Mouse (Mus musculus) midbrain, embryonic 14.5 days (tissue): ENCODE data around the gene Gm10181. TPM values are rescaled to one million over a fixed set of nuclear protein-coding genes. Genes with fewer than 3 reads are reported as not detected.

Source experiments
- ATAC-seq: fragments of 200-750 bp; cut with Nextera tagmentation; 2 replicates; pipeline ENCODE4 v1.8.0; 2017; ENCODE audit warnings: moderate number of reproducible peaks, moderate library complexity; ENCODE audit not compliant: low FRiP score, low TSS enrichment
- DNase-seq: peaks from one replicate; pipeline ENCODE4 v3.0.0-alpha.2; 2015
- H3K27ac ChIP-seq: fragments of 300-500 bp; sonication (generic); replicated peaks from 2 replicates; pipeline ENCODE4 v1.5.1; 2014; ENCODE audit warnings: mild to moderate bottlenecking, low read depth, low read length, moderate library complexity
- H3K27me3 ChIP-seq: fragments of 300-500 bp; sonication (generic); 2 replicates; pipeline ENCODE4 v1.6.1; 2014; ENCODE audit warnings: low read length, control low read depth, mixed read lengths; ENCODE audit not compliant: control insufficient read depth, insufficient read depth
- H3K36me3 ChIP-seq: fragments of 300-500 bp; sonication (generic); 2 replicates; pipeline ENCODE4 v1.6.1; 2014; ENCODE audit warnings: low read length, control low read depth; ENCODE audit not compliant: control insufficient read depth, insufficient read depth
- H3K4me1 ChIP-seq: fragments of 300-500 bp; sonication (generic); 2 replicates; pipeline ENCODE4 v1.6.1; 2014; ENCODE audit warnings: mild to moderate bottlenecking, antibody characterized with exemption, low read length, control low read depth; ENCODE audit not compliant: control insufficient read depth, insufficient read depth
- H3K4me2 ChIP-seq: fragments of 300-500 bp; sonication (generic); 2 replicates; pipeline ENCODE4 v1.6.1; 2014; ENCODE audit warnings: mild to moderate bottlenecking, low read length, moderate library complexity
- H3K4me3 ChIP-seq: fragments of 300-500 bp; sonication (generic); replicated peaks from 2 replicates; pipeline ENCODE4 v1.5.1; 2014; ENCODE audit warnings: low read depth, low read length
- H3K9ac ChIP-seq: fragments of 300-500 bp; sonication (generic); replicated peaks from 2 replicates; pipeline ENCODE4 v1.6.1; 2014; ENCODE audit warnings: mild to moderate bottlenecking, low read length, moderate library complexity
- H3K9me3 ChIP-seq: fragments of 300-500 bp; sonication (generic); 2 replicates; pipeline ENCODE4 v1.6.1; 2016; ENCODE audit warnings: low read length, control low read depth, mixed read lengths; ENCODE audit not compliant: control insufficient read depth
- WGBS: fragments of 180-500 bp; shearing (Covaris S2); extraction: QIAGEN DNeasy Blood & Tissue Kit; methylation state at CpG from one replicate; pipeline ENCODE4 v1.1.7; 2014; 5-methylcytosine and 5-hydroxymethylcytosine counted together
- polyA plus RNA-seq: library from polyadenylated mRNA; unstranded; fragments of >200 nt; fragmentation: Nextera tagmentation; extraction: Ambion mirVana; gene quantifications from 2 replicates; pipeline ENCODE4 v1.2.1, GENCODE M21; 2014

The Gm10181 gene
- polyA plus RNA-seq, 1 experiment from 2014 or later = not detected

GRCm38 (mm10) chr9:25132253-25132652 lies 43.0 kb downstream of the Gm10181 start:
- no peak for ATAC-seq
- Histone ChIP-seq H3K36me3 (peaks cover 12% of the 10 kb centered on the region; the same call in 1 of the 2 replicates), H3K9me3 (no peaks in the 10 kb centered on the region), H3K9ac (no peak overlapping the region), H3K4me1 (no peaks in the 10 kb centered on the region), H3K4me3 (no peak overlapping the region), H3K27me3 (no peaks in the 10 kb centered on the region), H3K4me2 (no peak overlapping the region), H3K27ac (no peak overlapping the region)
- DNase-seq = no peak

- Histone ChIP-seq H3K36me3 (peaks cover 12% of the 10 kb centered on the region; the same call in 1 of the 2 replicates), H3K27me3 (no peaks in the 10 kb centered on the region), H3K9ac (no peak overlapping the region), H3K27ac (no peak overlapping the region), H3K4me2 (no peak overlapping the region), H3K4me3 (no peak overlapping the region), H3K4me1 (no peaks in the 10 kb centered on the region), H3K9me3 (no peaks in the 10 kb centered on the region)
- ATAC-seq (no peak), DNase-seq (no peak)
- 86% methylated on average over 4 of the region's 4 CpGs for WGBS
Observed at GRCm38 (mm10) chr9:25132920-25133319, 43.7 kb downstream of the Gm10181 start.

GRCm38 (mm10) chr9:25138900-25139299 lies 49.7 kb downstream of the Gm10181 start:
- Histone ChIP-seq H3K27me3 (no peaks in the 10 kb centered on the region), H3K4me3 (no peak overlapping the region), H3K9me3 (no peaks in the 10 kb centered on the region), H3K27ac (no peak overlapping the region), H3K9ac (no peak overlapping the region), H3K4me2 (no peak overlapping the region), H3K36me3 (no peaks in the 10 kb centered on the region), H3K4me1 (no peaks in the 10 kb centered on the region)
- ATAC-seq (no peak), DNase-seq (no peak)
- 96% methylated on average over 1 of the region's 1 CpGs for WGBS

Other genes starting within 250 kb of the Gm10181 start
- gene Herpud2, start 62.4 kb downstream of the Gm10181 start, polyA plus RNA-seq = 30.6 and 40.7 TPM in 2 replicates
- gene Sept7, start 163.0 kb downstream of the Gm10181 start, polyA plus RNA-seq = 247 and 267 TPM in 2 replicates